Mouse (Mus musculus) hindbrain, postnatal 0 days (tissue): ENCODE data around the gene Nsg2. TPM values are rescaled to one million over a fixed set of nuclear protein-coding genes. Genes with fewer than 3 reads are reported as not detected.

Experiments used
- ATAC-seq: fragments of 200-750 bp; cut with Nextera tagmentation; 2 replicates; pipeline ENCODE4 v1.8.0; 2017; ENCODE audit warnings: mild to moderate bottlenecking, moderate TSS enrichment, moderate library complexity
- DNase-seq: peaks from one replicate; pipeline ENCODE4 v3.0.0-alpha.2; 2015; ENCODE audit warnings: low spot score
- H3K27ac ChIP-seq: fragments of 300-500 bp; sonication (generic); 2 replicates; pipeline ENCODE4 v1.5.1; 2014; ENCODE audit warnings: mild to moderate bottlenecking
- H3K27me3 ChIP-seq: fragments of 300-500 bp; sonication (generic); 2 replicates; pipeline ENCODE4 v1.6.1; 2014; ENCODE audit warnings: low read length, mixed read lengths; ENCODE audit not compliant: insufficient read depth
- H3K36me3 ChIP-seq: fragments of 300-500 bp; sonication (generic); 2 replicates; pipeline ENCODE4 v1.6.1; 2014; ENCODE audit warnings: low read length, mixed read lengths; ENCODE audit not compliant: insufficient read depth
- H3K4me1 ChIP-seq: fragments of 300-500 bp; sonication (generic); 2 replicates; pipeline ENCODE4 v1.6.1; 2014; ENCODE audit warnings: antibody characterized with exemption, low read length, mixed read lengths; ENCODE audit not compliant: insufficient read depth
- H3K4me2 ChIP-seq: fragments of 300-500 bp; sonication (generic); 2 replicates; pipeline ENCODE4 v1.6.1; 2014; ENCODE audit warnings: low read depth, mild to moderate bottlenecking, low read length, moderate library complexity, mixed read lengths
- H3K4me3 ChIP-seq: fragments of 300-500 bp; sonication (generic); 2 replicates; pipeline ENCODE4 v1.5.1; 2014; ENCODE audit warnings: low read length
- H3K9ac ChIP-seq: fragments of 300-500 bp; sonication (generic); replicated peaks from 2 replicates; pipeline ENCODE4 v1.6.1; 2014; ENCODE audit warnings: mild to moderate bottlenecking, low read length, moderate library complexity, mixed read lengths
- H3K9me3 ChIP-seq: fragments of 300-500 bp; sonication (generic); 2 replicates; pipeline ENCODE4 v1.6.1; 2016; ENCODE audit warnings: low read length, mixed read lengths
- CTCF ChIP-seq: IDR thresholded peaks from 2 replicates; pipeline ENCODE4 v1.5.1; 2016; ENCODE audit warnings: antibody characterized with exemption, control low read depth, low read depth
- WGBS: fragments of 180-500 bp; shearing (Covaris S2); extraction: QIAGEN DNeasy Blood & Tissue Kit; methylation state at CpG from one replicate; pipeline ENCODE4 v1.1.7; 2014; 5-methylcytosine and 5-hydroxymethylcytosine counted together
- polyA plus RNA-seq: library from polyadenylated mRNA; unstranded; fragments of >200 nt; fragmentation: Nextera tagmentation; extraction: Ambion mirVana; gene quantifications from 2 replicates; pipeline ENCODE4 v1.2.1, GENCODE M21; 2015
- total RNA-seq: library from RNA; depleted of rRNA; stranded (reverse); fragments of >200 nt; gene quantifications from 2 replicates; pipeline ENCODE4 v1.2.3, GENCODE M21; 2014

The Nsg2 gene
- total and polyA plus RNA-seq, 2 experiments from 2014 or later = 433 to 646 TPM

DNA sequence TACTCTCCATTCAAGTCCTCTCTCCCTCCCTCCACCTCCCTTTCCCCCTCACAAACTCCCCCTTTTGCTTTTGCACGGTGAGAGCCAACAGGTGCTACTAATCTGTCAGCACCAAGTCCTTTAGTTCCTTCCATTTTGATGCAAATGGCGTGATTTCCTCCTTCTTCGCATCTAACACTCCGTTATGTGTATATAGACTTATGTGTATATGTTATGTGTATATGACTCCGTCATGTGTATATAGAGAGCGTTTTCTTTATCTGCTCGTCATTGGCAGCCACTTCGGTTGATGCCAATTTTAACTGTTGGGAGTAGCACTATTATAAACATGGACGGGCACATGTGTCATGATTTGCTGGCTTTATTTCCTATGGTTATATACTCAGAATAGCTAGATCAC is 31.8 kb downstream of the Nsg2 start:
- 86% methylated on average over 9 of the region's 9 CpGs for WGBS
- Histone ChIP-seq H3K4me2 (no peak overlapping the region), H3K27ac (no peak overlapping the region), H3K9me3 (no peaks in the 10 kb centered on the region), H3K4me1 (peaks cover 12% of the 10 kb centered on the region; the same call in 1 of the 2 replicates), H3K4me3 (no peak overlapping the region), H3K36me3 (no peaks in the 10 kb centered on the region), H3K27me3 (no peaks in the 10 kb centered on the region), H3K9ac (no peak overlapping the region)
- no peak for TF ChIP-seq CTCF
- no peak for ATAC-seq
- no peak for DNase-seq

DNA sequence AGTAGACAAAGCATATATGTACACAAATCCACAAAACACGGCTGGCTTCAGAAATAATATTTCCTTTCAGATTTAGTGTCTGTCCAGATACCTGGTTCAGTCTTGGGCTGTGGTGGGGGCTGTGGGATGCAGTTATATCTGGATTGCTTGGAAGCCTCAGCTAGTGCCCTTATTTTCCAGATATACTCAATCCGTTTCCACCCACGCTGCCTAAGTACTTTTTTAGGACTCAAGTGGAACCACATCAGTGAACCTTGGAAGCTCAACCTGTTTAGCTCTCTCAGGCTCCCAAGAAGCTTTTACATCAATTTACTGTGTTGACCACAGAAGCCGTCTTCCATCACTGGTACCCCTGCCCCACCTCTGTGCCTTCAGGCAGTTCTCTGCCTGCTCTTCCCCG is 35.6 kb downstream of the Nsg2 start:
- H3K4me2 ChIP-seq = no peak overlapping the region
- 0 out of 2 replicates have a peak, but pooled peaks cover 2% of the 10 kb centered on the region for H3K4me1 ChIP-seq
- DNase-seq = no peak
- ATAC-seq = no peak
- H3K9ac ChIP-seq = no peak overlapping the region
- no peaks in the 10 kb centered on the region for H3K9me3 ChIP-seq
- no peaks in the 10 kb centered on the region for H3K27me3 ChIP-seq
- 70% methylated on average over 5 of the region's 5 CpGs for WGBS
- TF ChIP-seq CTCF = no peak
- H3K36me3 ChIP-seq = no peaks in the 10 kb centered on the region
- H3K4me3 ChIP-seq = no peak overlapping the region
- peak overlapping the region; percentile 9; the same call in 1 of the 2 replicates for H3K27ac ChIP-seq

DNA sequence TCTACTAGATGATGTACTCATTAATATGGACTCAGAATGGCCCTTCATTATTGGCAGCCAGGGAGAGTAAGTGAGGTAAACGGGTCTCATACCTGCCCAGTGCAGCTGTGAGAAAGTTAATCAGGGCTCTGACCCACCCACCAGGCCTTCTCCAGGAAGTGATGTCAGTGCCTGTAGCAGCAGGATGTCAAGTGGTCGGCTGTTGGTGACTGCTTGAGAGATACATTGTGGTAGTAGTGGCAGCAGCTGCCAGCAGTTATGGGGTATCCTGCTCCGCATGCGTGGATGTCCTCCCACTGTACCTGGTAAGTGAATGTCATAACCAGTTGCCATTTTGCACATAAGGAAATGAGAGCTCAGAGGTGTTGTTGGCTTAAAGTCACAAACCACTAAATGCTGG is 39.4 kb downstream of the Nsg2 start:
- Histone ChIP-seq H3K9ac (no peak overlapping the region), H3K4me1 (0 out of 2 replicates have a peak, but pooled peaks cover 5% of the 10 kb centered on the region), H3K27ac (peak overlapping the region; percentile 46), H3K4me3 (no peak overlapping the region), H3K27me3 (no peaks in the 10 kb centered on the region), H3K9me3 (no peaks in the 10 kb centered on the region), H3K36me3 (no peaks in the 10 kb centered on the region), H3K4me2 (no peak overlapping the region)
- 46% methylated on average over 4 of the region's 4 CpGs for WGBS
- DNase-seq (no peak), ATAC-seq (peak; percentile 67; the same call in 1 of the 2 replicates)
- no peak for TF ChIP-seq CTCF

DNA sequence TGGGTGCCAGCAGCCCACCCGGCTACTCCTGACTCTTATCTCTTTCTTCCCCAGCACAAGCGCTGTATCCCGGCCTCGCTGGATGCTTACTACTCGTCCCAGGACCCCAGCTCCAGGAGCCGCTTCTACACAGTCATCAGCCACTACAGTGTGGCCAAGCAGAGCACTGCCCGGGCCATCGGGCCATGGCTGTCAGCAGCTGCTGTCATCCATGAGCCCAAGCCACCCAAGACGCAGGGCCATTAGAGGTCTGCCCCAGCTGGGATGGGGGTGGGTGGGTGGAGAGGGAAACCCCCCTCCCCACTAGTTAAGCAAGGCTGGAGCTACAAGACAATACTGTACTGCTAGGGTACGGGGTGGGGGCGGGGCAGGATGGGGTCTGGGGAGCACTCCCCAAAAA is 57.1 kb downstream of the Nsg2 start:
- ATAC-seq = peak; percentile 47
- Histone ChIP-seq H3K36me3 (0 out of 2 replicates have a peak, but pooled peaks cover 3% of the 10 kb centered on the region), H3K27ac (0 out of 2 replicates have a peak overlapping the region, but pooled peaks have one; percentile 22)

DNA sequence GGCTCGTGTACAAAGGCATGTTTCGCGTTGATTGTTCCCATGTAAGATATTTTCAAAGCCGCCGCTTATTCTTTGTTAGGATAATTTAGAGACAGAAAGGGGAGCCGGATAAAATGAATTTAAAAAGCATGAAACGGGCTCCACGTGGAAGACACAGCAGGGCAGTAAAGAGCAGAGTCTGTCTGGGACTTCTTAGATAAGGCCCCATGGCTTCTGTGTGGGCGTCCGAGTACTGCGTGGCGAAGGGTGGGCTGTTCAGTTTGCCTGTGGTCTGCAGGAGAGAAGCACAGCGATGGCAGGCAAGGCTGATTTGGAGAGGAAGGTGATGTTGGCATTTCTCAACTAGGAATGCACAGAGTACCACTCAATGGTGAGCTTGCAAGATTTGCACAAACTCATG is 57.6 kb downstream of the Nsg2 start:
- no peak overlapping the region for H3K4me2 ChIP-seq
- WGBS = 42% methylated on average over 13 of the region's 13 CpGs
- no peak for ATAC-seq
- TF ChIP-seq CTCF = no peak
- H3K9me3 ChIP-seq = no peaks in the 10 kb centered on the region
- 0 out of 2 replicates have a peak, but pooled peaks cover 3% of the 10 kb centered on the region for H3K36me3 ChIP-seq
- H3K27ac ChIP-seq = peak overlapping the region; percentile 22; the same call in 1 of the 2 replicates
- no peak for DNase-seq
- H3K4me3 ChIP-seq = no peak overlapping the region
- H3K9ac ChIP-seq = no peak overlapping the region
- H3K27me3 ChIP-seq = no peaks in the 10 kb centered on the region
- H3K4me1 ChIP-seq = peaks cover 4% of the 10 kb centered on the region; the same call in 1 of the 2 replicates

More for the DNA sequence above, 57.1 kb downstream of the Nsg2 start:
- Histone ChIP-seq H3K4me1 (peaks cover 4% of the 10 kb centered on the region; the same call in 1 of the 2 replicates), H3K9me3 (no peaks in the 10 kb centered on the region), H3K27me3 (no peaks in the 10 kb centered on the region), H3K4me3 (no peak overlapping the region), H3K4me2 (no peak overlapping the region), H3K9ac (no peak overlapping the region)
- no peak for TF ChIP-seq CTCF
- no peak for DNase-seq
- WGBS = 60% methylated on average over 11 of the region's 11 CpGs

DNA sequence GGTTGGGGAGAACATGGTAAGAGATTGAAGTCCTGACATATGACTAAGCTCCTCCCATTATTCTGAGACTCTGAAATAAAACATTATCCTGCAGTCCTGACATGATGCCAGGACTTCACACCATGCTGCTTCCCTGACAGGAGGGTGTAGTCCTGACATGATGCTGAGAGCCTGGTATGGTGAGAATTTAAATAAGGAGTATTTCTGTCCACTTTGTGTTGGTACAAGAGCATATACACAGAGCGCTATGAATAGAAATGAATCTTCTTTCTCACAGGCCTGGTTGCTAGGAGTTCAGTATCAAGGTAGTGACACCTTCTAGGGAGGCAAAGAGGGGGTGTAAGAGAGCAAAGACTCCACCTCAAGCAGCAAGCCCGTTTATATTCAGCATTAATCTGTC is 60.8 kb downstream of the Nsg2 start:
- 73% methylated on average over 2 of the region's 2 CpGs for WGBS
- H3K36me3 ChIP-seq = 0 out of 2 replicates have a peak, but pooled peaks cover 3% of the 10 kb centered on the region

DNA sequence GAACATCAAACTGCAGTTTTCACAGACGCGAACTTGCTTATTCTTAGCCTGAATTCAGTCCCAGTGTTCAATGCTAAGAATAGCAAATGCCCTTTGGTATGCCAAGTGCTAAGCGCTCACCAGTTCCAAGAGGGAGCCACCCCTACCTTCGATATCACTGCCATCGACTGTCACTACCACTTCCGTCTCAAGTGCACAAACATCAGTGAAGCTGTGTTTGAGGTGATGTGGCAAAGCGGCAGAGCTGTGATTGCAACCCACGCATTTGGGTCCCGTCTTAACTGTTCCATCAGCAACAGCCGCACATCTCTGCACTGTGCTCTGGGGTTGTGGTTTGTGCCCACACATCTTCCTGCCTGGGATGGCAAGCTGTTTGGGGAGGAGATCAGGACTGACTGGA is 61.6 kb downstream of the Nsg2 start:
- ATAC-seq = no peak
- DNase-seq = no peak
- peaks cover 14% of the 10 kb centered on the region for H3K4me1 ChIP-seq
- no peak for TF ChIP-seq CTCF
- no peak overlapping the region for H3K27ac ChIP-seq
- no peaks in the 10 kb centered on the region for H3K9me3 ChIP-seq
- no peak overlapping the region for H3K9ac ChIP-seq
- 0 out of 2 replicates have a peak, but pooled peaks cover 3% of the 10 kb centered on the region for H3K36me3 ChIP-seq
- no peak overlapping the region for H3K4me3 ChIP-seq
- H3K27me3 ChIP-seq = no peaks in the 10 kb centered on the region
- no peak overlapping the region for H3K4me2 ChIP-seq
- 78% methylated on average over 10 of the region's 10 CpGs for WGBS

More for the DNA sequence above, 60.8 kb downstream of the Nsg2 start:
- Histone ChIP-seq H3K9ac (no peak overlapping the region), H3K9me3 (no peaks in the 10 kb centered on the region), H3K27me3 (no peaks in the 10 kb centered on the region), H3K4me3 (no peak overlapping the region), H3K4me2 (no peak overlapping the region), H3K27ac (no peak overlapping the region), H3K4me1 (peaks cover 14% of the 10 kb centered on the region)
- no peak for TF ChIP-seq CTCF
- ATAC-seq = no peak
- no peak for DNase-seq
